Mouse (Mus musculus): ENCODE results near the gene Asphd1. TPM values are rescaled to one million over a fixed set of nuclear protein-coding genes. Genes with fewer than 3 reads are reported as not detected.

The Asphd1 gene
- polyA plus RNA-seq, 1 experiment from 2014 or later, result not detected

DNA sequence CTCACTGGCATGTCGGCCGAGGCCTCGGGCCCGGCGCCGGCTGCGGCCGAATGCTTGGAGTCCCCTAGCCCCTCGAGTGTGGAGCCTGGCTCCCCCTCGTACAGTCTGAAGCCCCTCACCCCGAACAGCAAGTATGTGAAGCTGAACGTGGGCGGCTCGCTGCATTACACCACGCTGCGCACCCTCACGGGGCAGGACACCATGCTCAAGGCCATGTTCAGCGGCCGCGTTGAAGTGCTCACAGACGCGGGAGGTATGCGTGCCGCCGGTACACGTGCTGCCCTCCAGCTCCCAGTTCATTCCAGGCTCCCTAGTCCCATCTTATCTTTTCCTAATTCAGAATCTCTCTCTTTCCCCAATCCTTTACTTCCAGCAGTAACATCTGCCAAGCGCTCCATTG, 20.3 kb downstream of the Asphd1 start:
- WGBS, result 0% methylated on average over 27 of the region's 27 CpGs
- Histone ChIP-seq H3K4me1 (ENCODE audit: control insufficient read depth in 2 of 2, insufficient read depth in 2 of 2, low read length in 2 of 2) (peaks cover 3 to 6% of the 10 kb centered on the region in 2 experiments), H3K9me3 (ENCODE audit: control insufficient read depth, low read length) (no peaks in the 10 kb centered on the region), H3K36me3 (ENCODE audit: control insufficient read depth, insufficient read depth, low read length) (peaks cover 32% of the 10 kb centered on the region), H3K9ac (ENCODE audit: low read length) (peak overlapping the region; percentile 88), H3K4me3 (ENCODE audit: control insufficient read depth in 1 of 2, insufficient read depth in 1 of 2, low read depth in 1 of 2, low read length in 2 of 2) (peak overlapping the region; percentile 52 to 77), H3K27ac (replicated peaks in 1 of 2; ENCODE audit: control insufficient read depth in 1 of 2, insufficient read depth in 1 of 2, low read depth in 2 of 2, low read length in 2 of 2) (peak overlapping the region; percentile 3 to 66; a peak in 3 of 4 replicates), H3K4me2 (ENCODE audit: low read length) (peak overlapping the region; percentile 97), H3K27me3 (ENCODE audit: control insufficient read depth, insufficient read depth, low read length) (no peaks in the 10 kb centered on the region)
- ATAC-seq (ENCODE audit: insufficient number of reproducible peaks, insufficient read depth, low FRiP score, low read depth), result no peak; the same call in 1 of the 2 replicates

DNA sequence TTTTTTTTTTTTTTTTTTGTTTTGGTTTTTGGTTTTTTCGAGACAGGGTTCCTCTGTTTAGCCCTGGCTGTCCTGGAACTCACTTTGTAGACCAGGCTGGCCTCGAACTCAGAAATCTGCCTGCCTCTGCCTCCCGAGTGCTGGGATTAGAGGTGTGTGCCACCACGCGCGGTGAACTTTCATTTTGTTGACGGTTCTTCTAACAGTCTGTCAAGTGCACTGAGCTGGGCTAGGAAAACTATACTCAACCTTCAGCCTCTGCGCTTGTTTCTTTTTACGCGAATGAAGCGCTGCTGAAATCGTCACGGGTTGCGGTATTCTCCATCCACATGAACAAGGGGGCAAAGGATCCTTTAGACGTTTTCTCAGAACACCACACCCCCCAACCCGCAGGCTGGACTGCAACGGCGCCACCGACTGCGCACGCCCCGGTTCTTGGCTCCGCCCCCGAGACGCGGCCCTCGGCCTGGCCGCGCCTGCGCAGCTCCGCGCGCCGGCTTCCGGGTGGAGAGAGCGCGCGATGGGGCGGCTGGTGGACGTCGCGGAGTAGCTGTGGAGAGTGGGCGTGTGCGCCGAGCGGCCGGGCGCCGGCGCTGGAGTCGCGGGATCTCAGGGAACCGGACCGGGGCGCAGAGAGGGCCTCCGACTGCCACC, 20.9 kb downstream of the Asphd1 start, which contains the start of gene Kctd13:
Gene Kctd13 (plus strand): TSS at position 496 of the 654 bp plus-strand sequence.
- 2% methylated on average over 56 of the region's 56 CpGs for WGBS
- peak within 1 kb of the TSS; percentile 17 to 66 for H3K27ac ChIP-seq (replicated peaks in 1 of 2; ENCODE audit: control insufficient read depth in 1 of 2, insufficient read depth in 1 of 2, low read depth in 2 of 2, low read length in 2 of 2)
- peaks cover 28% of the 10 kb centered on the region for H3K36me3 ChIP-seq (ENCODE audit: control insufficient read depth, insufficient read depth, low read length)
- ATAC-seq (ENCODE audit: insufficient number of reproducible peaks, insufficient read depth, low FRiP score, low read depth), result peak; percentile 93
- H3K9ac ChIP-seq (ENCODE audit: low read length), result peak within 1 kb of the TSS; percentile 88
- peak within 1 kb of the TSS; percentile 97 for H3K4me2 ChIP-seq (ENCODE audit: low read length)
- H3K4me1 ChIP-seq (ENCODE audit: control insufficient read depth in 2 of 2, insufficient read depth in 2 of 2, low read length in 2 of 2), result peaks cover 3 to 9% of the 10 kb centered on the region in 2 experiments
- peak within 1 kb of the TSS; percentile 52 to 77 for H3K4me3 ChIP-seq (ENCODE audit: control insufficient read depth in 1 of 2, insufficient read depth in 1 of 2, low read depth in 1 of 2, low read length in 2 of 2)
- H3K9me3 ChIP-seq (ENCODE audit: control insufficient read depth, low read length), result no peaks in the 10 kb centered on the region
- H3K27me3 ChIP-seq (ENCODE audit: control insufficient read depth, insufficient read depth, low read length), result no peaks in the 10 kb centered on the region

DNA sequence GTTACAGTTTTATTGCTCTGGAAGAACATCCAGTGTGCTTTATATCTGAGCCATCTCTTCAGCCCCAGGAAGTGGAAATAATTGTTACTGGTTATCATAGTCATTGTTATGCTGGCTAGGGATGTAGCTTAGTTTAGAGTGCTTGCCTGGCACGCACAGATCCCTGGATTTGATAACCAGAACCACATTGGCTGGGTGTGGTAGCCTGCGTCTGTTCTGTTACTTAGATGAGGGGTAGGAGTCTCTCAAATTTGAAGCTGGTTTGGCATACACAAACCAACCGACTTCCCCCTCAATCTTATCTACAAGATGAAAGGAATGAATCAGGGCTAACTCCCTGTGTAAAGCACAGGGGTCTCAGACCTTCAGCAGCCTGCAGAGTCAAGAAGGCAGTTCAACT, 23.1 kb downstream of the Asphd1 start:
- Histone ChIP-seq H3K27ac (replicated peaks in 1 of 2; ENCODE audit: control insufficient read depth in 1 of 2, insufficient read depth in 1 of 2, low read depth in 2 of 2, low read length in 2 of 2) (no peak overlapping the region), H3K9me3 (ENCODE audit: control insufficient read depth, low read length) (no peaks in the 10 kb centered on the region), H3K36me3 (ENCODE audit: control insufficient read depth, insufficient read depth, low read length) (peaks cover 10% of the 10 kb centered on the region), H3K9ac (ENCODE audit: low read length) (no peak overlapping the region), H3K4me1 (ENCODE audit: control insufficient read depth in 2 of 2, insufficient read depth in 2 of 2, low read length in 2 of 2) (peaks cover 3 to 12% of the 10 kb centered on the region in 2 experiments), H3K27me3 (ENCODE audit: control insufficient read depth, insufficient read depth, low read length) (no peaks in the 10 kb centered on the region), H3K4me3 (ENCODE audit: control insufficient read depth in 1 of 2, insufficient read depth in 1 of 2, low read depth in 1 of 2, low read length in 2 of 2) (no peak overlapping the region), H3K4me2 (ENCODE audit: low read length) (no peak overlapping the region)
- 29% methylated on average over 3 of the region's 3 CpGs for WGBS
- ATAC-seq (ENCODE audit: insufficient number of reproducible peaks, insufficient read depth, low FRiP score, low read depth), result no peak

DNA sequence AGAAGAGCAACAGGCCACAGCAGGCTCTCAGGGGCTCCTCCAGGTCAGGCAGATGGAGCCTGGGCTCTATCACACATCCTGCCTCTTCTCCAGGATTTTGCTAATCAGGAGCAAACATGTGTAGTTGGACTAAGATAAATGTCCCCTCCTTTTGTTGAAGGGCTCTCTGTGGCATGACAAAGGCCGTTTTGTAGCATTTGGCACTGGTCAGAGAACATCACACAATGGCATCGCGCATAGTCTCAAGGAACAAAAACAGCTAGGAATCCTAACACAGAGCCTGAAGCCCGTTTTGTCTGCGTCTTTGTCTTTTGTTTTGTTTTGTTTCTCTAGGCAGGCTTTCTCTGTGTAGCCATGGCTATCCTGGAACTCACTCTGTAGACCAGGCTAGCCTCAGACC, 25.4 kb downstream of the Asphd1 start:
- H3K9me3 ChIP-seq (ENCODE audit: control insufficient read depth, low read length), result no peaks in the 10 kb centered on the region
- H3K4me2 ChIP-seq (ENCODE audit: low read length), result no peak overlapping the region
- H3K36me3 ChIP-seq (ENCODE audit: control insufficient read depth, insufficient read depth, low read length), result no peaks in the 10 kb centered on the region
- H3K27ac ChIP-seq (replicated peaks in 1 of 2; ENCODE audit: control insufficient read depth in 1 of 2, insufficient read depth in 1 of 2, low read depth in 2 of 2, low read length in 2 of 2), result peak overlapping the region in 1 of 2 experiments; percentile 37; a peak in 1 of 4 replicates
- H3K4me1 ChIP-seq (ENCODE audit: control insufficient read depth in 2 of 2, insufficient read depth in 2 of 2, low read length in 2 of 2), result 0 out of 4 replicates have a peak, but pooled peaks cover 0 to 6% of the 10 kb centered on the region in 2 experiments
- ATAC-seq (ENCODE audit: insufficient number of reproducible peaks, insufficient read depth, low FRiP score, low read depth), result no peak
- WGBS, result 57% methylated on average over 5 of the region's 5 CpGs
- H3K9ac ChIP-seq (ENCODE audit: low read length), result no peak overlapping the region
- no peaks in the 10 kb centered on the region for H3K27me3 ChIP-seq (ENCODE audit: control insufficient read depth, insufficient read depth, low read length)
- no peak overlapping the region for H3K4me3 ChIP-seq (ENCODE audit: control insufficient read depth in 1 of 2, insufficient read depth in 1 of 2, low read depth in 1 of 2, low read length in 2 of 2)

DNA sequence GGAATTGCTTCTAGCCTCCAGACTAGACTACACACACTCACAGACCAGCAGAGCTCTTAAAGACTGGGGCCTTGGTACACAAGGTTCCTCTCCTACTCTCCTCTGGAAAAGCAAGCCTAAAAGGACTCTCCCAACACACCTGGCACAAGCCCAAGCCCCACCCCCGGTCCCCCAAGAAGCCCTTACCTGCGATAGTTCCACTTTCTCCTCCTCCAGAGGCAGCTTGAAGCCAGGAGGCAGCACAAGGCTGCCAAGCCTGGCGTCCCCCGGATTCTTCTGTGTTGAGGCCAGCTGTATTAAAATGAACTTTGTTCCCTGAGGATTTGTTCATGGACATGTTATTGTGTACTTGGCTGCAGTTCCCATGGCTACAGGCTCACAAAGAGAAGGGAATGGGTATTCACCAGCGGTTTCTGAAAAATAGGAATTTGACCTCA, 26.7 kb downstream of the Asphd1 start, which contains the start of gene Tmem219:
Gene Tmem219 (minus strand): TSS at position 294 of the 437 bp plus-strand sequence.
- Histone ChIP-seq H3K9me3 (ENCODE audit: control insufficient read depth, low read length) (no peaks in the 10 kb centered on the region), H3K9ac (ENCODE audit: low read length) (no peak within 1 kb of the TSS), H3K4me2 (ENCODE audit: low read length) (no peak within 1 kb of the TSS), H3K4me3 (ENCODE audit: control insufficient read depth in 1 of 2, insufficient read depth in 1 of 2, low read depth in 1 of 2, low read length in 2 of 2) (no peak within 1 kb of the TSS), H3K4me1 (ENCODE audit: control insufficient read depth in 2 of 2, insufficient read depth in 2 of 2, low read length in 2 of 2) (0 out of 4 replicates have a peak, but pooled peaks cover 0 to 6% of the 10 kb centered on the region in 2 experiments), H3K27me3 (ENCODE audit: control insufficient read depth, insufficient read depth, low read length) (no peaks in the 10 kb centered on the region), H3K27ac (replicated peaks in 1 of 2; ENCODE audit: control insufficient read depth in 1 of 2, insufficient read depth in 1 of 2, low read depth in 2 of 2, low read length in 2 of 2) (peak within 1 kb of the TSS in 1 of 2 experiments; percentile 37; a peak in 1 of 4 replicates), H3K36me3 (ENCODE audit: control insufficient read depth, insufficient read depth, low read length) (no peaks in the 10 kb centered on the region)
- WGBS, result 54% methylated on average over 5 of the region's 5 CpGs
- no peak for ATAC-seq (ENCODE audit: insufficient number of reproducible peaks, insufficient read depth, low FRiP score, low read depth)

DNA sequence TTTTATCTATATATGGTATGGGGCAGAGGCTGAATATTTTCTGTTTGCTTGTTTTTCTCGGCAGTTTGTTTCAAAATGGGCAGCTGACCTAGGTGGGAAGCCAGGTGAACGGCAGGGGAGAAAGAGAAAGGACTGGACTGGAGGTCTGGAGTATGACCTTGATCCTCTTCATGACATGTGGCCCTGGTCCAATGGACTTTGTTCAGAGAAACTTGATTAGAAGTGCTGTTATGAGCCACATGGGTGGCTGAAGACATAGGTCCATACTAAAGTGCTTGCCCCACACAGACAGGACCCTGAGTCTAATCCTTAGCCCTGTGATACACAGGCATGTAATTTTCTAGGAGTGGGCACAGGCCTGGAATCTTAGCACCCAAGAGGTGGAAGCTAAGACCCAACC, 27.8 kb downstream of the Asphd1 start:
- no peaks in the 10 kb centered on the region for H3K36me3 ChIP-seq (ENCODE audit: control insufficient read depth, insufficient read depth, low read length)
- no peaks in the 10 kb centered on the region for H3K9me3 ChIP-seq (ENCODE audit: control insufficient read depth, low read length)
- H3K4me1 ChIP-seq (ENCODE audit: control insufficient read depth in 2 of 2, insufficient read depth in 2 of 2, low read length in 2 of 2), result 0 out of 4 replicates have a peak, but pooled peaks cover 0 to 6% of the 10 kb centered on the region in 2 experiments
- WGBS, result 74% methylated on average over 2 of the region's 2 CpGs
- no peak overlapping the region for H3K9ac ChIP-seq (ENCODE audit: low read length)
- no peaks in the 10 kb centered on the region for H3K27me3 ChIP-seq (ENCODE audit: control insufficient read depth, insufficient read depth, low read length)
- H3K4me2 ChIP-seq (ENCODE audit: low read length), result no peak overlapping the region
- no peak for ATAC-seq (ENCODE audit: insufficient number of reproducible peaks, insufficient read depth, low FRiP score, low read depth)
- H3K4me3 ChIP-seq (ENCODE audit: control insufficient read depth in 1 of 2, insufficient read depth in 1 of 2, low read depth in 1 of 2, low read length in 2 of 2), result no peak overlapping the region
- H3K27ac ChIP-seq (replicated peaks in 1 of 2; ENCODE audit: control insufficient read depth in 1 of 2, insufficient read depth in 1 of 2, low read depth in 2 of 2, low read length in 2 of 2), result no peak overlapping the region

DNA sequence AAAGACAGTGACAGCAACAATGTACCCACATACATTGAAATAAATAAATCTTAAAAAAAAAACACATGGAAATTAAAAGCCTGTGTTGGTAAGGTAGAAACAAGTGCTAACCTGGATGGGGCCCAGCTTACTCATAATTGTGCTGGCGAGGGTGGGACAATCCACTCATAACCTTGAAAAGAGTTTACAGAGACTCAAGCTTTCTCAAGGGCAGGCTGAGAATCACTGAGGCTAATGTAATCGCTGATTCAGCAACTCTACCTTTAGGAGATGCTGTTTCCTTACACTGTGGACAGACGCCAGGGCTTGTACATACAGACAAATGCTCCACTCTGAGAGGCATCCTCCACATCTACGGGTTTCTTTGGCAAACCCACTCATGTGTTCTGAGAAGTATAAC, 29.4 kb downstream of the Asphd1 start:
- Histone ChIP-seq H3K9ac (ENCODE audit: low read length) (no peak overlapping the region), H3K27me3 (ENCODE audit: control insufficient read depth, insufficient read depth, low read length) (no peaks in the 10 kb centered on the region), H3K9me3 (ENCODE audit: control insufficient read depth, low read length) (no peaks in the 10 kb centered on the region), H3K4me3 (ENCODE audit: control insufficient read depth in 1 of 2, insufficient read depth in 1 of 2, low read depth in 1 of 2, low read length in 2 of 2) (no peak overlapping the region), H3K4me2 (ENCODE audit: low read length) (no peak overlapping the region), H3K36me3 (ENCODE audit: control insufficient read depth, insufficient read depth, low read length) (no peaks in the 10 kb centered on the region), H3K4me1 (ENCODE audit: control insufficient read depth in 2 of 2, insufficient read depth in 2 of 2, low read length in 2 of 2) (0 out of 4 replicates have a peak, but pooled peaks cover 0 to 6% of the 10 kb centered on the region in 2 experiments), H3K27ac (replicated peaks in 1 of 2; ENCODE audit: control insufficient read depth in 1 of 2, insufficient read depth in 1 of 2, low read depth in 2 of 2, low read length in 2 of 2) (no peak overlapping the region)
- no peak for ATAC-seq (ENCODE audit: insufficient number of reproducible peaks, insufficient read depth, low FRiP score, low read depth)
- 78% methylated on average over 4 of the region's 4 CpGs for WGBS

All from heart, embryonic 14.5 days (tissue).